Mouse (Mus musculus) embryo, embryonic 11 days (tissue): ENCODE results near the gene Esp24.
"Not testable (repeated sequence)": the region's sequence is repeated elsewhere in the genome, so short reads cannot be mapped to it uniquely, and the experiment has no call there.

Experiments used
- DNase-seq: peaks from one replicate; pipeline ENCODE4 v3.0.0-alpha.2; 2015

Gene Esp24

GRCm38 (mm10) chr17:39036395-39036794 lies at the start of gene Esp24:
Gene Esp24, plus strand, starts transcription at chr17:39036695.
- DNase-seq: not testable (repeated sequence)

- no peak for DNase-seq
These were observed 26.6 kb upstream of the Esp24 start for GRCm38 (mm10) chr17:39009846-39010245.

- DNase-seq: peak; percentile 10
These were observed 25.5 kb upstream of the Esp24 start for GRCm38 (mm10) chr17:39010675-39011638.

GRCm38 (mm10) chr17:39017184-39017583 lies 19.3 kb upstream of the Esp24 start:
- peak; percentile 1 for DNase-seq

GRCm38 (mm10) chr17:39043241-39043640 lies 6.7 kb downstream of the Esp24 start, which contains the start of gene Gm21903:
Gene Gm21903, minus strand, starts transcription at chr17:39043341.
- no peak for DNase-seq

GRCm38 (mm10) chr17:39063641-39064040 lies 27.1 kb downstream of the Esp24 start:
- no peak for DNase-seq

GRCm38 (mm10) chr17:39076937-39077336 lies 40.4 kb downstream of the Esp24 start, which contains the start of gene Esp23:
Gene Esp23, minus strand, starts transcription at chr17:39077037.
- no peak for DNase-seq
